Mouse (Mus musculus) liver, postnatal 0 days (tissue): ENCODE data around the gene Tnfrsf11a.

ENCODE experiments used
- CTCF ChIP-seq: sonication (generic); IDR thresholded peaks from 2 replicates; pipeline ENCODE4 v1.5.1; 2016; ENCODE audit warnings: antibody characterized with exemption, low read depth
- EP300 ChIP-seq: IDR thresholded peaks from 2 replicates; pipeline ENCODE4 v1.6.1; 2016; ENCODE audit warnings: antibody characterized with exemption, low read depth, mild to moderate bottlenecking

DNA sequence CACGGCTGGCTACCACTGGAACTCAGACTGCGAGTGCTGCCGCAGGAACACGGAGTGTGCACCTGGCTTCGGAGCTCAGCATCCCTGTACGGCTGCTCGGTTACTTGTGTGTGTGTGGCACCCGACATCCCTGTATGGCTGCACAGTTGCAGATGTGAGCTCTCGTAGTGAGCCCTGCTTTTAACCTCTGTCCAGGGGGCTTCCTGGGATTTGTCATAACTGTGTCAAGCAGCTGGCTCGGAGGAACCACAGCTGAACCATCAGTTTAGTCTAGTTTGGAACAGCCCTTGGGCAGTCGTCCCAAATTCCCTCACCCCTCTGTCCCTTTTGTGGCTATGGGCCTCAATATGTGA is 33.2 kb downstream of the Tnfrsf11a start:
- TF ChIP-seq CTCF (no peak), EP300 (no peak)
